Mouse (Mus musculus) cerebellum, postnatal 36 days (tissue): ENCODE measurements around the gene Cox6b1.

Experiments
- DNase-seq, 2 experiments: peaks; one replicate each; pipeline ENCODE4 v3.0.0; 2021 to 2022; ENCODE audit warnings: mixed read lengths in 2 of 2

The Cox6b1 gene

GRCm38 (mm10) chr7:30585170-30585569 lies 40.8 kb downstream of the Cox6b1 start:
- no peak for DNase-seq

GRCm38 (mm10) chr7:30584339-30584738 lies 41.6 kb downstream of the Cox6b1 start:
- no peak for DNase-seq

GRCm38 (mm10) chr7:30581547-30581946 lies 44.4 kb downstream of the Cox6b1 start:
- DNase-seq, result no peak

- DNase-seq, result no peak
Observed at GRCm38 (mm10) chr7:30579950-30580349, 46.0 kb downstream of the Cox6b1 start.

- peak; percentile 85 for DNase-seq
Observed at GRCm38 (mm10) chr7:30572969-30573368, 53.0 kb downstream of the Cox6b1 start.

- DNase-seq, result no peak
Observed at GRCm38 (mm10) chr7:30572389-30572788, 53.6 kb downstream of the Cox6b1 start.

- DNase-seq, result no peak
Observed at GRCm38 (mm10) chr7:30567555-30567954, 58.4 kb downstream of the Cox6b1 start.
